Mouse (Mus musculus) midbrain, embryonic 16.5 days (tissue): ENCODE results near the gene Grip1. TPM values are rescaled to one million over a fixed set of nuclear protein-coding genes. Genes with fewer than 3 reads are reported as not detected.

Experiments
- ATAC-seq: fragments of 200-750 bp; cut with Nextera tagmentation; 2 replicates; pipeline ENCODE4 v1.8.0; 2017; ENCODE audit warnings: moderate TSS enrichment
- H3K27ac ChIP-seq: fragments of 300-500 bp; sonication (generic); 2 replicates; pipeline ENCODE4 v1.5.1; 2014; ENCODE audit warnings: mild to moderate bottlenecking, low read length, mixed read lengths
- H3K27me3 ChIP-seq: fragments of 300-500 bp; sonication (generic); 2 replicates; pipeline ENCODE4 v1.6.1; 2014; ENCODE audit warnings: low read depth, low read length, mixed read lengths; ENCODE audit not compliant: control insufficient read depth, insufficient read depth
- H3K36me3 ChIP-seq: fragments of 300-500 bp; sonication (generic); 2 replicates; pipeline ENCODE4 v1.6.1; 2014; ENCODE audit warnings: mild to moderate bottlenecking, low read length, moderate library complexity, mixed read lengths; ENCODE audit not compliant: control insufficient read depth, insufficient read depth
- H3K4me1 ChIP-seq: fragments of 300-500 bp; sonication (generic); 2 replicates; pipeline ENCODE4 v1.6.1; 2014; ENCODE audit warnings: mild to moderate bottlenecking, low read length, mixed read lengths; ENCODE audit not compliant: control insufficient read depth, insufficient read depth
- H3K4me2 ChIP-seq: fragments of 300-500 bp; sonication (generic); 2 replicates; pipeline ENCODE4 v1.6.1; 2014; ENCODE audit warnings: mild to moderate bottlenecking, low read length, mixed read lengths
- H3K4me3 ChIP-seq: fragments of 300-500 bp; sonication (generic); 2 replicates; pipeline ENCODE4 v1.5.1; 2014; ENCODE audit warnings: low read depth, mild to moderate bottlenecking, low read length, moderate library complexity, mixed read lengths
- H3K9ac ChIP-seq: fragments of 300-500 bp; sonication (generic); 2 replicates; pipeline ENCODE4 v1.6.1; 2014; ENCODE audit warnings: low read depth, low read length, mixed read lengths
- H3K9me3 ChIP-seq: fragments of 300-500 bp; sonication (generic); replicated peaks from 2 replicates; pipeline ENCODE4 v1.6.1; 2014; ENCODE audit warnings: mild to moderate bottlenecking, low read length, mixed read lengths; ENCODE audit not compliant: control insufficient read depth, poor library complexity, severe bottlenecking
- WGBS: fragments of 180-500 bp; shearing (Covaris S2); extraction: QIAGEN DNeasy Blood & Tissue Kit; methylation state at CpG from one replicate; pipeline ENCODE4 v1.1.7; 2014; 5-methylcytosine and 5-hydroxymethylcytosine counted together
- polyA plus RNA-seq: library from polyadenylated mRNA; unstranded; fragments of >200 nt; fragmentation: Nextera tagmentation; extraction: Ambion mirVana; gene quantifications from 2 replicates; pipeline ENCODE4 v1.2.1, GENCODE M21; 2015

The Grip1 gene
- polyA plus RNA-seq, 1 experiment from 2014 or later = 19.7 TPM

DNA sequence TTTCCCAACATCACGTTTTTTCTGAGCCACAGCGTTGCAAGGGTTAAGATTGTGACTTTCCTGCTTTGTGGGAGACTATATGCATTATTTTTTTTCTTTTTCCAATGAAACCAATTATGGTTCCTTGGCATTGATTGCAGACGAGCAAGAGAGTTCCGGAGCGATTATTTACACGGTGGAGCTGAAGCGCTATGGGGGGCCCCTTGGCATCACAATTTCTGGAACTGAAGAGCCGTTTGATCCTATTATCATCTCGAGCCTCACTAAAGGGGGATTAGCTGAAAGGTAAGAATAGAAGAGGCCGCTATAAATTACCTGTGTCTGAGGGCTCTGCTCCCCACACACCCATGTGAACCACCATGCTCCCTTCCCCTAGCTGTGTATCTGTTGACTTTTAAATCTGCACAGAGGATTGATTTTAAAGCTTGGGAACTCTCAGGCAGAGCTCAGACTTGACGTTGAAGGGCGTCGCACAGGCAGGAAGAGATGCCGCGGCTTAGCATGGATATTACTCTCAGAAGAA is 581.6 kb downstream of the Grip1 start:
- H3K9ac ChIP-seq = peak overlapping the region; percentile 45; the same call in 1 of the 2 replicates
- peaks cover 14% of the 10 kb centered on the region for H3K4me1 ChIP-seq
- peak overlapping the region; percentile 44 for H3K4me2 ChIP-seq
- H3K36me3 ChIP-seq = peaks cover 5% of the 10 kb centered on the region; the same call in 1 of the 2 replicates
- 20% methylated on average over 15 of the region's 15 CpGs for WGBS
- no peaks in the 10 kb centered on the region for H3K9me3 ChIP-seq
- H3K4me3 ChIP-seq = peak overlapping the region; percentile 10; the same call in 1 of the 2 replicates
- ATAC-seq = peak; percentile 40
- peak overlapping the region; percentile 56 for H3K27ac ChIP-seq
- H3K27me3 ChIP-seq = 0 out of 2 replicates have a peak, but pooled peaks cover 3% of the 10 kb centered on the region

DNA sequence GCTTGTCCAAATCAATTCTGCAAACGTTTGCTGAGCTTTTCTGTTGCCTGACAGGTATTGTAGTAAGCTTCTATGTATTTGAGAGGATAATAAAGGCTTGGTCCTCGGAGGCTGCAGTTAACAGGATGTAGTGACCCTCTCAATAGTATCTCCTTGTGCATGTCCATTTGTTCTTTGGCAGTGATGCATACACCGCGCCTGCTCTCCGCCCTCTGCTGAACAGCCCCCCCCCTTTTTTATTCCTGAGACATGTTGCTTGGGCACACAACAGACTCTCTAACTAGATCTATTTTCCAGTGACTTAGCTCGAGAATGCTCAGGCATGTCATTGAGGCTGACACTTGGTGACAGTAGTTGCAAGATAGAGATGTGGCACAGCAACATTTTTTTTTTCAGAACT is 582.2 kb downstream of the Grip1 start:
- peak overlapping the region; percentile 45; the same call in 1 of the 2 replicates for H3K9ac ChIP-seq
- peak overlapping the region; percentile 44 for H3K4me2 ChIP-seq
- H3K4me3 ChIP-seq = peak overlapping the region; percentile 10; the same call in 1 of the 2 replicates
- H3K4me1 ChIP-seq = peaks cover 14% of the 10 kb centered on the region
- peaks cover 5% of the 10 kb centered on the region; the same call in 1 of the 2 replicates for H3K36me3 ChIP-seq
- H3K27me3 ChIP-seq = 0 out of 2 replicates have a peak, but pooled peaks cover 3% of the 10 kb centered on the region
- ATAC-seq = peak; percentile 79
- H3K9me3 ChIP-seq = no peaks in the 10 kb centered on the region
- 15% methylated on average over 6 of the region's 6 CpGs for WGBS
- H3K27ac ChIP-seq = peak overlapping the region; percentile 56

DNA sequence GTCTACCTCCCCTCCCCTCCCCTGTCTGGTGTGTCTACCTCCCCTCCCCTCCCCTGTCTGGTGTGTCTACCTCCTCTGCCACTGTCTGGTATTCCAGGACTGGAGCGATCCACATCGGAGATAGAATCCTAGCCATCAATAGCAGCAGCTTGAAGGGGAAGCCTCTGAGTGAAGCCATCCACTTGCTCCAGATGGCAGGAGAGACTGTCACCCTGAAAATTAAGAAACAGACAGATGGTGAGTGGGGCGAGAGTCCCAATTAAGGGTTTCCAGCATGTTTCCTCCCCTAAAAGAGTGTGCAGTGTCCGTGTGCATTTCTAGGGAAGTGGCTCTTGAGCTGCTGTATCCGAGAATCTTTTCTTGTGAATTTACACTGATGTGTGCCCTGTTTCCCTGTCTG is 584.6 kb downstream of the Grip1 start:
- no peak overlapping the region for H3K4me3 ChIP-seq
- H3K27ac ChIP-seq = no peak overlapping the region
- WGBS = 89% methylated on average over 5 of the region's 5 CpGs
- H3K27me3 ChIP-seq = no peaks in the 10 kb centered on the region
- peaks cover 5% of the 10 kb centered on the region; the same call in 1 of the 2 replicates for H3K36me3 ChIP-seq
- no peak overlapping the region for H3K4me2 ChIP-seq
- H3K9ac ChIP-seq = no peak overlapping the region
- H3K9me3 ChIP-seq = no peaks in the 10 kb centered on the region
- ATAC-seq = no peak
- H3K4me1 ChIP-seq = peaks cover 14% of the 10 kb centered on the region

DNA sequence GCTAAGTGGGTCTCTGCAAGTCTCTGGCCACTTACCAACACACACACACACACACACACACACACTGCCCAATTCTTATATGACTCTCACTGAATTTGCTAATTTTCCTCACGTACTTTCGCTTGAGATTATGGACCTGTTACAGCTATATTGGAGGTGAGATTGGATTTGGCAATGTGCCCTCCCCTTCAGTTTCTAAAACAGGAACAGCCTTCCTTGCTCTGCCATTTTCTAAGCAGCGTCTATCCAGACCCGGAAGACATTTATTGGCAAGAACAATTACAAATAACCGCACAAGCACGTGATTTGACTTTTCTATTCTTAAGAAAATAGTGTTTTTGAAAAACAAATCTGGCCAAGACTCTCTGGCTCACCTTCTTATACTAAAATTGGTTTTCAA is 590.6 kb downstream of the Grip1 start:
- H3K27me3 ChIP-seq = no peaks in the 10 kb centered on the region
- ATAC-seq = no peak
- no peaks in the 10 kb centered on the region for H3K4me1 ChIP-seq
- H3K36me3 ChIP-seq = peaks cover under 1% of the 10 kb centered on the region
- no peak overlapping the region for H3K9ac ChIP-seq
- 56% methylated on average over 6 of the region's 6 CpGs for WGBS
- H3K4me2 ChIP-seq = no peak overlapping the region
- no peak overlapping the region for H3K27ac ChIP-seq
- no peaks in the 10 kb centered on the region for H3K9me3 ChIP-seq
- no peak overlapping the region for H3K4me3 ChIP-seq

DNA sequence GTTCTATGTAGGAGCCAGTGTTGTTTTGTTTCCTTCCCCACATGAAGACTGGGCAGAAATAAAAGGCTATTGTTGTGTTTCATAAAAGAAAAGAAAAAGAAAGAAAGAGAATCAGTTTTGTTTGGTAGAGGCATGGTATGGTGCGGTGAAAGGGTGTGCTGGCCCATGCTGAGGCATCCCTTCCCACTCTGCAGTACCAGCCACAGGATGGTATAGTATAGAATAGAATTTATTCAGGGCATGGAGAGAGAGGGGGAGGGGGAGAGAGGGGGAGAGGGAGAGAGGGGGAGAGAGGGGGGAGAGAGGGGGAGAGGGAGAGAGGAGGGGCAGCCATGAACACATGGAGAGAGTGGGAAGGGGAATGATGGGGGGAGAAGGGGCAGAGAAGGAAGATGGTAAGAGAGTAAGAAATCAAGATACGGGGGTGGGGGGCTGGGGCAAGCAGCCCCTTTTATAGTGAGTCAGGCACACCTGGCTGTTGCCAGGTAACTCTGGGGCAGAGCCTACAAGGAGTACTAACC is 591.1 kb downstream of the Grip1 start:
- H3K9me3 ChIP-seq = no peaks in the 10 kb centered on the region
- H3K27me3 ChIP-seq = no peaks in the 10 kb centered on the region
- H3K9ac ChIP-seq = no peak overlapping the region
- no peak overlapping the region for H3K4me2 ChIP-seq
- ATAC-seq = no peak
- peaks cover 3% of the 10 kb centered on the region for H3K36me3 ChIP-seq
- 56% methylated on average over 2 of the region's 2 CpGs for WGBS
- H3K4me3 ChIP-seq = no peak overlapping the region
- H3K27ac ChIP-seq = no peak overlapping the region
- H3K4me1 ChIP-seq = no peaks in the 10 kb centered on the region

DNA sequence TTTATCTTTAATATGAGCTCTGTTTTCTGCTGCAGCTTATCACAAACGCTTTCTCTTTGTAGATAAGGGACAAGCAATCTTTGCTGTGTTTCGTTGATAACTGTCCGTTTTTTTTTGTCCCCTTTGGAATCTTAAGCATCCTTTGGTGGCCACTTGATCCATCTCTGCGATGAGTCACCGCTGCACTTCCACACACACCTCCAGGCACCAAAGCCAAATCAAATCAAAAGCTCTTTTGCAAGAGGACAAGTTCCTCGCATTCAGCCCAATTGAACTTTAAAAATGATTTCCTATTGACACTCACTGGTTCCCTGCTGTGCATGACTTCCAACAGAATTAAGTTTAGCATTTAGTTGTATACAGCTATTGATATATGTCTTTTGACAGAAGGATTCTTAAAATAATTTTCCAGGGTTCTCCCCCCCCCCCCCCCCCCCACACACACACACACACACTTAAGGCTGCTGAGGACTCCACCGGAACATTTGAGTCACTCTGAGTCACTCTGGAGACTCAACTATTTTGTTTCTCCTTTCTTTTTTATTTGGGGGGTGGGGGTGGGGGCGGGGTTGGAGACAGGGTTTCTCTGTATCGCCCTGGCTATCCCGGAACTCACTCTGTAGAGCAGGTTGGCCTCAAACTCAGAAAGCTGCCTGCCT is 607.1 kb downstream of the Grip1 start:
- Histone ChIP-seq H3K4me3 (no peak overlapping the region), H3K4me1 (no peaks in the 10 kb centered on the region), H3K27me3 (no peaks in the 10 kb centered on the region), H3K9me3 (no peaks in the 10 kb centered on the region), H3K27ac (no peak overlapping the region), H3K36me3 (peaks cover 9% of the 10 kb centered on the region), H3K9ac (no peak overlapping the region), H3K4me2 (no peak overlapping the region)
- no peak for ATAC-seq
- WGBS = 84% methylated on average over 10 of the region's 10 CpGs

DNA sequence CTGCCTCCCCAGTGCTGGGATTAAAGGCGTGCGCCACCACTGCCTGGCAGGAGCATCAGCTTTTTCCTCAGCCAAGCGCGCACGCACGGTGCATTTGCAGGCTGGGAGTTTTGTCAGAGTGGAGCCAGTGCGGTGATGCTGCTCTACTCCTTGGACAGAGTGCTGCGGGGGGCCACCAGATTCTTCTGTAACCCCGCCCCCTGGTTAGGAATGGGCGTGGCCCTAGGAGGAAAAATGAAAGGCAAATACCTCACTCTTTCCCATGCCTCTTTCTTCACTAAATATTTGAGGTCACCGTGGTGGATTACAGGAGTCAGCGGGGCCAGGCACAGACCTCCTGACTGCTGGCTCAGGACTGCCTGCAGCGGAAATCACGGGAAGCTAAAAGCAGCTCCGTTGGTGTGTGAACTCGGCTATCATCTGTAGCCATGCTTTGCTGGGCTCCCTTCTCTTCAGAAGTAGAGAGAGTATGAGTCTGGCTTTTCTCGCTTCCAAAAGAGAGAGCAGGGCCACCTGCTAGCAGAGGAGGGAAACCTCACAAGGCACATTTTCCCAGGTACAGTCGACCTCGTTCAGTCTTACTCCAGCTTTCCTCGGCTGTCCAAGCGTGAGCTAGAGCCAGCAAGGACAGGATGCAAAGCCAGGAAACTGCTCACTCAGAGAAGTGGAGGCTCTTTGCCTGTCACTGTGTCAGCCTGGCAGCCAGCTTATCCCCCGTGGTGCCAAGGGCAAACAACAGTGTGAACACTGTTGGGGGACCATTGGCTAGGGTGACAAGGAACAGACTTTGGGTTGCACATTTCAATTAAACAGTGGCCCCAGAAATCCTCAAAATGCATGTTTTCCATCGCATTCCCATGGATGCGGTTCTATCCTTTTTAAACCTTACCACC is 607.9 kb downstream of the Grip1 start:
- ATAC-seq = no peak
- peaks cover 8% of the 10 kb centered on the region for H3K36me3 ChIP-seq
- H3K4me2 ChIP-seq = no peak overlapping the region
- H3K27me3 ChIP-seq = no peaks in the 10 kb centered on the region
- no peaks in the 10 kb centered on the region for H3K9me3 ChIP-seq
- H3K4me3 ChIP-seq = no peak overlapping the region
- H3K4me1 ChIP-seq = no peaks in the 10 kb centered on the region
- WGBS = 81% methylated on average over 24 of the region's 24 CpGs
- H3K27ac ChIP-seq = no peak overlapping the region
- no peak overlapping the region for H3K9ac ChIP-seq

DNA sequence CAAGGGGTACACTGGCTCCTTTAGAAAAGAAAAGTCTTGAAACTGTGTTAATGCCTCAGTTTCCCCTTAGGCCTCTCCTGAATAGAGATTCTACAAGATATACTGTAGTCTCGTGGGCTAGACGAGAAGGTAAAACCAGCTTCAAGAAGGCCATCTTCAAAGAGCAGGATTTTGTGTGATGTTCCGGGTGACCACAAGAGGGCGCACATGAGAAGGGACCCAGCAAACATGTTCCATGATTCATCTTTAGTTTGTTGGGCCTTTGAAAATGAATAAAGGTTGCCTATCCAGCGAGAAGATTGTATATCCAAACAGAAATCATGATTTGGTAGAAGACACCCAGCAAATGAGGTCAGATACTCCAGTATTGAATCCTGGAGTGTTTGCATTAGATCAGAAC is 610.8 kb downstream of the Grip1 start:
- WGBS = 27% methylated on average over 5 of the region's 5 CpGs

More for the DNA sequence above, 610.8 kb downstream of the Grip1 start:
- H3K27me3 ChIP-seq = no peaks in the 10 kb centered on the region
- no peak overlapping the region for H3K9ac ChIP-seq
- no peaks in the 10 kb centered on the region for H3K9me3 ChIP-seq
- H3K27ac ChIP-seq = peak overlapping the region; percentile 17; the same call in 1 of the 2 replicates
- no peak for ATAC-seq
- peaks cover 3% of the 10 kb centered on the region; the same call in 1 of the 2 replicates for H3K36me3 ChIP-seq
- no peak overlapping the region for H3K4me2 ChIP-seq
- H3K4me1 ChIP-seq = no peaks in the 10 kb centered on the region
- H3K4me3 ChIP-seq = no peak overlapping the region
